Mouse (Mus musculus) hindbrain, embryonic 14.5 days (tissue): ENCODE measurements at regions not wholly inside any gene's neighbourhood (a gene's known extent, or its start where the extent isn't known, plus 50 kb on each side); places are given as distances from the start of the nearest gene placed in this dataset.

ENCODE experiments used
- ATAC-seq: fragments of 200-750 bp; cut with Nextera tagmentation; 2 replicates; pipeline ENCODE4 v1.8.0; 2017; ENCODE audit warnings: moderate number of reproducible peaks, mild to moderate bottlenecking, moderate TSS enrichment, moderate library complexity; ENCODE audit not compliant: low FRiP score
- DNase-seq: peaks from one replicate; pipeline ENCODE4 v3.0.0-alpha.2; 2015; ENCODE audit warnings: low spot score
- H3K27ac ChIP-seq: fragments of 300-500 bp; sonication (generic); 2 replicates; pipeline ENCODE4 v1.5.1; 2014; ENCODE audit warnings: mild to moderate bottlenecking, moderate library complexity
- H3K27me3 ChIP-seq: fragments of 300-500 bp; sonication (generic); 2 replicates; pipeline ENCODE4 v1.6.1; 2014; ENCODE audit warnings: mild to moderate bottlenecking, low read length, mixed read lengths; ENCODE audit not compliant: control insufficient read depth, insufficient read depth
- H3K36me3 ChIP-seq: fragments of 300-500 bp; sonication (generic); replicated peaks from 2 replicates; pipeline ENCODE4 v1.6.1; 2014; ENCODE audit not compliant: control insufficient read depth, insufficient read depth
- H3K4me1 ChIP-seq: fragments of 300-500 bp; sonication (generic); replicated peaks from 2 replicates; pipeline ENCODE4 v1.6.1; 2014; ENCODE audit warnings: antibody characterized with exemption, low read length, mixed read lengths; ENCODE audit not compliant: control insufficient read depth, insufficient read depth
- H3K4me2 ChIP-seq: fragments of 300-500 bp; sonication (generic); replicated peaks from 2 replicates; pipeline ENCODE4 v1.6.1; 2014; ENCODE audit warnings: mild to moderate bottlenecking, moderate library complexity
- H3K4me3 ChIP-seq: fragments of 300-500 bp; sonication (generic); replicated peaks from 2 replicates; pipeline ENCODE4 v1.5.1; 2014; ENCODE audit warnings: mild to moderate bottlenecking, low read length
- H3K9ac ChIP-seq: fragments of 300-500 bp; sonication (generic); 2 replicates; pipeline ENCODE4 v1.6.1; 2014
- H3K9me3 ChIP-seq: fragments of 300-500 bp; sonication (generic); 2 replicates; pipeline ENCODE4 v1.6.1; 2016; ENCODE audit warnings: low read length; ENCODE audit not compliant: control insufficient read depth
- WGBS: fragments of 180-500 bp; shearing (Covaris S2); extraction: QIAGEN DNeasy Blood & Tissue Kit; methylation state at CpG from one replicate; pipeline ENCODE4 v1.1.7; 2014; 5-methylcytosine and 5-hydroxymethylcytosine counted together

GRCm38 (mm10) chr12:8070788-8071187, 93.3 kb downstream of the Apob start:
- no peaks in the 10 kb centered on the region for H3K9me3 ChIP-seq
- no peak for ATAC-seq
- H3K36me3 ChIP-seq, result no peaks in the 10 kb centered on the region
- no peaks in the 10 kb centered on the region for H3K4me1 ChIP-seq
- H3K4me3 ChIP-seq, result no peak overlapping the region
- no peak for DNase-seq
- no peaks in the 10 kb centered on the region for H3K27me3 ChIP-seq
- no peak overlapping the region for H3K27ac ChIP-seq
- no peak overlapping the region for H3K4me2 ChIP-seq
- 83% methylated on average over 6 of the region's 6 CpGs for WGBS
- no peak overlapping the region for H3K9ac ChIP-seq

GRCm38 (mm10) chr12:8071286-8071685, 93.8 kb downstream of the Apob start:
- H3K9me3 ChIP-seq, result no peaks in the 10 kb centered on the region
- H3K4me2 ChIP-seq, result no peak overlapping the region
- DNase-seq (no peak), ATAC-seq (no peak)
- no peaks in the 10 kb centered on the region for H3K27me3 ChIP-seq
- 83% methylated on average over 4 of the region's 4 CpGs for WGBS
- H3K9ac ChIP-seq, result no peak overlapping the region
- no peak overlapping the region for H3K27ac ChIP-seq
- no peaks in the 10 kb centered on the region for H3K4me1 ChIP-seq
- no peaks in the 10 kb centered on the region for H3K36me3 ChIP-seq
- no peak overlapping the region for H3K4me3 ChIP-seq

GRCm38 (mm10) chr12:8076010-8076540, 98.6 kb downstream of the Apob start:
- no peaks in the 10 kb centered on the region for H3K36me3 ChIP-seq
- no peak overlapping the region for H3K4me3 ChIP-seq
- H3K27me3 ChIP-seq, result no peaks in the 10 kb centered on the region
- ATAC-seq, result no peak
- H3K4me1 ChIP-seq, result no peaks in the 10 kb centered on the region
- H3K9me3 ChIP-seq, result no peaks in the 10 kb centered on the region
- DNase-seq, result no peak
- H3K4me2 ChIP-seq, result no peak overlapping the region
- no peak overlapping the region for H3K9ac ChIP-seq
- no peak overlapping the region for H3K27ac ChIP-seq

- Histone ChIP-seq H3K9me3 (no peaks in the 10 kb centered on the region), H3K27me3 (no peaks in the 10 kb centered on the region), H3K36me3 (no peaks in the 10 kb centered on the region), H3K4me2 (no peak overlapping the region), H3K4me1 (no peaks in the 10 kb centered on the region), H3K4me3 (no peak overlapping the region), H3K27ac (no peak overlapping the region), H3K9ac (no peak overlapping the region)
- ATAC-seq, result no peak
- no peak for DNase-seq
- WGBS, result 98% methylated on average over 4 of the region's 4 CpGs
Observed at GRCm38 (mm10) chr12:8077346-8077745, 99.9 kb downstream of the Apob start.

GRCm38 (mm10) chr12:8078046-8078445, 100.6 kb downstream of the Apob start:
- Histone ChIP-seq H3K4me2 (no peak overlapping the region), H3K9ac (no peak overlapping the region), H3K36me3 (no peaks in the 10 kb centered on the region), H3K4me1 (no peaks in the 10 kb centered on the region), H3K9me3 (no peaks in the 10 kb centered on the region), H3K27ac (no peak overlapping the region), H3K27me3 (no peaks in the 10 kb centered on the region), H3K4me3 (no peak overlapping the region)
- no peak for ATAC-seq
- WGBS, result 95% methylated on average over 3 of the region's 3 CpGs
- DNase-seq, result no peak

GRCm38 (mm10) chr12:8082688-8083661, 105.5 kb downstream of the Apob start:
- Histone ChIP-seq H3K4me1 (no peaks in the 10 kb centered on the region), H3K9me3 (no peaks in the 10 kb centered on the region), H3K4me3 (no peak overlapping the region), H3K4me2 (no peak overlapping the region), H3K36me3 (no peaks in the 10 kb centered on the region), H3K27ac (no peak overlapping the region), H3K9ac (no peak overlapping the region), H3K27me3 (no peaks in the 10 kb centered on the region)
- WGBS, result 79% methylated on average over 8 of the region's 8 CpGs
- ATAC-seq (no peak), DNase-seq (no peak)

- H3K4me3 ChIP-seq, result no peak overlapping the region
- H3K27me3 ChIP-seq, result no peaks in the 10 kb centered on the region
- ATAC-seq (no peak), DNase-seq (no peak)
- H3K27ac ChIP-seq, result no peak overlapping the region
- H3K9ac ChIP-seq, result no peak overlapping the region
- H3K4me2 ChIP-seq, result no peak overlapping the region
- H3K4me1 ChIP-seq, result no peaks in the 10 kb centered on the region
- H3K36me3 ChIP-seq, result no peaks in the 10 kb centered on the region
- 76% methylated on average over 1 of the region's 3 CpGs for WGBS
- H3K9me3 ChIP-seq, result 0 out of 2 replicates have a peak, but pooled peaks cover under 1% of the 10 kb centered on the region
Observed at GRCm38 (mm10) chr12:8087958-8088357, 110.5 kb downstream of the Apob start.

- Histone ChIP-seq H3K4me3 (no peak overlapping the region), H3K36me3 (no peaks in the 10 kb centered on the region), H3K27me3 (no peaks in the 10 kb centered on the region), H3K9me3 (0 out of 2 replicates have a peak, but pooled peaks cover 4% of the 10 kb centered on the region), H3K4me1 (no peaks in the 10 kb centered on the region), H3K9ac (no peak overlapping the region), H3K27ac (no peak overlapping the region), H3K4me2 (no peak overlapping the region)
- 79% methylated on average over 8 of the region's 8 CpGs for WGBS
- DNase-seq (no peak), ATAC-seq (no peak)
Observed at GRCm38 (mm10) chr12:8089423-8090278, 112.2 kb downstream of the Apob start.

- ATAC-seq (no peak), DNase-seq (no peak)
- 0 out of 2 replicates have a peak, but pooled peaks cover 4% of the 10 kb centered on the region for H3K9me3 ChIP-seq
- H3K4me2 ChIP-seq, result no peak overlapping the region
- no peaks in the 10 kb centered on the region for H3K27me3 ChIP-seq
- no peaks in the 10 kb centered on the region for H3K4me1 ChIP-seq
- WGBS, result 66% methylated on average over 2 of the region's 2 CpGs
- no peaks in the 10 kb centered on the region for H3K36me3 ChIP-seq
- H3K9ac ChIP-seq, result no peak overlapping the region
- H3K4me3 ChIP-seq, result no peak overlapping the region
- no peak overlapping the region for H3K27ac ChIP-seq
Observed at GRCm38 (mm10) chr12:8090279-8090626, 112.8 kb downstream of the Apob start.
